Mouse (Mus musculus): ENCODE measurements around the gene Csnk2a1. TPM values are rescaled to one million over a fixed set of nuclear protein-coding genes. Genes with fewer than 3 reads are reported as not detected.

The Csnk2a1 gene
- total RNA-seq (2023) = 10 to 100 TPM; 63.8 to 65.6 TPM

DNA sequence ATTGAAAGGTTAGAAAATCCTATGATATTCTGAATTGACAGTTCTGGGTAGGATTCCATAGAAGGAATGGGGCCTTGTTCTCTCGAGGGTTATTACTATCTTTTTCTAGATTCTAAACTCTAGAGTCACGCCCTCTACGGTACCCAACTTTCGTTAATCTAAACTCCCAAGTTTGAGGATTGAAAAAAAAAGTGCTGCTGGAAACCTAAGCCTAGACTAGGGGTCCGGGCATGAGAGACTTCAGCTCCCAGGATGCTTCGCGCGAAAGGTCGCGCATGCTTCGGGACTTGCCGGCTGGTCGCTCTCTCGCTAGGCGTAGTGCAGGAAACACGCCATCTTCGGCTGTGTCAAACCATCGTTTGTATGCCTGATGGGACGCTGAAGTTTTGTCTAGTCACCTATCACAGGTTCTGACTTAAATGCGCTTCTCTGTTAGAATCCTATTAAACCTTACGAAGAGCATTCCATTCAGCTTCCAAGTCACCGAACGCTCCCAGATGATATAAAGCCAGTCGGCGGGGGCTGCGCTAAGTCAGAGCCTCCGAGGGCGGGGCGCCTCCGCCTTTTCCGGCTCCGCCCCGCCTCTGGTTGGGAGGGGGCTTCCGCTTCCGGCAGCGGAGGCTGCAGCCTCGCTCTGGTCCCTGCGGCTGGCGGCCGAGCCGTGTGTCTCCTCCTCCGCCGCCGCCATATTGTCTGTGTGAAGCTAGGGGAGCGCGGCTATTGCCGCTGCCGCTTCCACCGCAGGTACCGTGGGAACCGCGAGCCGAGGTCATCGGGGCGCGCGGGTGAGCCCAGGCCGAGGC is at the start of gene Csnk2a1:
Gene Csnk2a1 (plus strand): TSS at position 592 of the 803 bp plus-strand sequence.

DNA sequence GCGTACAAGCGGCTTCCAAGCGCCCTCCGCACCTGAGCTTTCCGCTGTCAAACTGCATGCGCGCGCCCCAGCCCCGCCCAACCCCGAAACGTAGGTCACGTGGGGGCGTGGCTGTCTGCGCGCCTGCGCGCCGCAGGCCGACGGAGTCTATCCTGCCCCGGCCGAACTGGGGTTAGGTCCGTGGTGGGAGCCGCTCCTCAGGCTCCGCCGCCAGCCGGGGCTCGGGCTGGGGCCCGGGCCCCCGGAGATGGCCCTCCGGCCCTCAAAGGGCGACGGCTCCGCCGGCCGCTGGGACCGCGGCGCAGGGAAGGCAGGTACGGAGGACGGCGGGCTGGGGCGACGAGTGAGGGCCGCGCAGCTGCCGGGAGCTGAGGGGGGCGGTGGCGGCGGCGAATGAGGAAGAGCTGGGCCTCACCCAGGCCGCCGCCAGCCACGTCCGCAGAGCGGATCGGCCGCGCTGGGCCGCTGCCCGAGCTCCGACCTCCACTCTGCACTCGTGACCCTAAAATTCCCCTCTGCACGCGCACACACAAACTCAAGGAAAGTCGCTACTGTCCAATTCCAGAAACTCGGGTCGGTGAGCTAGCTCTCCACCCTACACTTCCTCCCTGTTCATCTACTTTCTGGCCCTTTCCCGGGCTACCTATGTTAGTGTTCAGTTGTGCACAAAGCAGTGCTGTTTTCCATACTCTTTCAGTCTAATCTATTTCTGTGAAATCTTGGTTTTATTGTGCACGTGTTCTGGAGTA is 67.3 kb downstream of the Csnk2a1 start, which contains the start of gene Tbc1d20:
Gene Tbc1d20 (plus strand): TSS at position 102 of the 749 bp plus-strand sequence.

Other genes with a start within 250 kb of the Csnk2a1 start
- gene Fam110a, start 246.6 kb upstream of the Csnk2a1 start, total RNA-seq (2023) = 10 to 100 TPM; 18.4 to 24.9 TPM
- under 1 TPM; 0.51 to 0.64 TPM for gene Slc52a3, start 230.3 kb upstream of the Csnk2a1 start, total RNA-seq (2023)
- gene Scrt2, start 145.3 kb upstream of the Csnk2a1 start, total RNA-seq (2023) = not detected
- 1 to 10 TPM; 3.7 to 3.9 TPM for gene Srxn1, start 121.3 kb upstream of the Csnk2a1 start, total RNA-seq (2023)
- gene Tcf15, start 83.3 kb upstream of the Csnk2a1 start, total RNA-seq (2023) = not detected
- 10 to 100 TPM; 66.5 to 76.4 TPM for gene Tbc1d20, start 67.0 kb downstream of the Csnk2a1 start, total RNA-seq (2023)
- gene Rbck1, start 105.8 kb downstream of the Csnk2a1 start, total RNA-seq (2023) = 10 to 100 TPM; 85.3 to 96.6 TPM
- 1 to 10 TPM; 1.6 to 3.2 TPM for gene Trib3, start 117.2 kb downstream of the Csnk2a1 start, total RNA-seq (2023)
- gene Nrsn2, start 149.8 kb downstream of the Csnk2a1 start, total RNA-seq (2023) = not detected
- 1 to 10 TPM; 1.1 to 2.0 TPM for gene Sox12, start 171.2 kb downstream of the Csnk2a1 start, total RNA-seq (2023)
- 1 to 10 TPM; 2.0 TPM for gene Zcchc3, start 188.2 kb downstream of the Csnk2a1 start, total RNA-seq (2023)
- not detected for gene 6820408C15Rik, start 188.7 kb downstream of the Csnk2a1 start, total RNA-seq (2023)
- gene Defb23, start 237.8 kb downstream of the Csnk2a1 start, total RNA-seq (2023) = not detected